Mouse (Mus musculus) inflammation-experienced regulatory T-cells, adult 16 weeks (primary cell): ENCODE measurements around the gene Faah. TPM values are rescaled to one million over a fixed set of nuclear protein-coding genes. Genes with fewer than 3 reads are reported as not detected.

ENCODE experiments used
- polyA plus RNA-seq: library from polyadenylated mRNA; unstranded; fragments of 100-300 nt; shearing (Covaris generic); gene quantifications from one replicate; pipeline ENCODE4 v1.2.1, GENCODE M21; 2017

The Faah gene
- polyA plus RNA-seq, result 147 TPM

DNA sequence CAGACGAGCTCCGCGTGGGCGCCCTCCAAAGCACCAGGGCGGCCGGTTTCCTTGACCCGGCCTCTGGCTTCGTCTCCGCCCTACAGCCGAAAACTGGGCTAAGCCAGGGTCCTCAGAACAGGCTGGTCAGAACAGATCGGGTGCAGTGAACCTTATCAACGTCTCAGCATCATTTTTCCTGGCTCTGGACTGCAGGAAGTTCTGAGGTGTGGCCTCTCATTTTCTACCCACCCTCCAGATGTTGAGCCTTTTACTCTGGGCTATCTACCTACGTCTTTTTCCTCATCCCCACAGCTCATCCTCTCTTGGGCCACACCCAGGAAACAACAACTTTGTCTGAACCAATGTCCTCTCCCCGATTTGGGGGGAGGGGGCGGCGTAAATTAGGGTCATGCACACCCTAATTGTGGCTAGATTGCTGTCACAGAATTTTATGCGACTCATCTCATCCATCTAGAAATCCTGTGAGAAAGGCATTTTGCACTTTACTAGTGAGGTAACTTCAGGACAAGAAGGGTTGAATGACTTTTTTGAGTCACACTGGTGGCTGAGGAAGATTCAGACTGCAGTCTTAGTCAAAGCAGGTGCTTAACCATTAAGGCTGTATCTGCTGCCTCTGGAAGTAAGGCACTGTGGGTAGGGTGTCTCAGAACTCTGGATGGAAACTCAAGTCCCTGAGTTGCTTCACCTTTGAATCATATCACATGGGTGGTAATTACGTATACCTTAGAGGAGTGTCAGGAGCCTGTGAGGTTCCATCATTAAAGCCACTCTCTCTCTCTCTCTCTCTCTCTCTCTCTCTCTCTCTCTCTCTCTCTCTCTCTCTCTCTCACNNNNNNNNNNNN, at the start of gene Faah:
Gene Faah, minus strand, starts transcription at position 25 of the 845 bp plus-strand sequence.

DNA sequence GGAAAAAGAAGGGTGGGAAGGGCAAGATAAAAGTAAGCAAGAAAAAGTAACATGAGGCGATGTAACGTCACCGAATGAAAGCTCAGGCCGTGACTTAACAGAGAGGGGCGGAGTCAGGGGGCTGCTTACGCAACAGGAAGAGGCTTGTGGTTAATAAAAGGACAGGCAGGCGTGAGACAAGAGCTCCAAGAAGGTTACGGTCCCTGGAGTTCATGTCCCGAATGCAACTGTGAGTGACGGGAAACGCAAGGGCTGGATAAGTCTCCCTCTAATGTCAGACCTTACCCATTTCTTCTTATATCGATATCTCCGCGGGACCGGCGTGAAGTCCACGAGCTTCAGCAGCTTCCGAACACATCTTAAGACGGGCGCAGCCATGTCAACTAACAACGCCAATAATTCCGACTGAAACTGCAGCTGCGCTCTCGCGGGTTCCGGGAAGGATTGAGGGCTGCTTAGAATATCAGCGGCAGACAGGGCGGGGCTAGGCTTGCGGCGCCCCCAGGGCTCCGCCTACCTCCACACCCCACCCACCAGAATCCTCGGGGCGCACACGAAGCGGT, 35.8 kb upstream of the Faah start, which contains the start of gene Nsun4:
Gene Nsun4, minus strand, starts transcription at position 478 of the 563 bp plus-strand sequence.

DNA sequence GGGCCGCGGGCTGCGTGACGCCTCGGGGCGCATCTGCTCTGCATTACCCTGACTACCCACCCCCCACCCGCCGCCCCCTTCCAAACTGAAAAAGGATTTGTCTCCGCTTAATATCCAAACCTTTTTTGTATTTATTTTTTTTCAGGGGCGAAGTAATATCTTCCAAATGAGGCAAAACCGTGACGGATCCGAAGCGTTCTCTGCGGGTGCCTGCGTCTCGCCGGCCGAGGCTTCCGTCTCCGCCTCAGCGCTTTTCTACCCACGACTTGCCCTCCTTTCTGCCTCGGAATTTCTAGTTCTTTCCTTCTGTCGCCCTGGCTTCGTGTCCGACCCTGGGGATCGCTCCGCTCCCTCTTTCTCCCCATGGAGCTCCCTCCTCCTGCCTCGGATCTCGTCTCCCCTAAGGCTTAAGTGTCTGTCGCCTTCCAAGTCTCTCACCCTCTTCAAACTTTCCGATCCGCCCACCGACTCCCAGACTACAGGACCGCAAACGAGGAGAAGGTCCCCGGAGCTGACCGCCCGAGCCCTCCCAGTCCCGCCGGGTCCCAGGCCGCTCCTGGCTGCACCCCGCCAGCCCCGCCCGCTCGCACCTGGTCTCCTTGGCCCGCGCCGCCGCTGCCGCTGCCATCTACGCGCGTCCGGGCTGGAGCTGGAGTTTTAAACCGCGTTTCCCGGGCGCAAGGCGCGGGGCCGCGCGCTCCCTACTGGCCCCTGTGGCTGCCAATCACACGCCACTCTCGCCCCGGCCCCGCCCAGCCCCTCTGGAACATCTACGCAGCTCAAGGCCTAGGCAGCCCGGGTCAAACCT, 78.2 kb downstream of the Faah start, which contains the start of gene Dmbx1:
Gene Dmbx1, minus strand, starts transcription at position 632 of the 808 bp plus-strand sequence.

Other genes starting within 250 kb of the Faah start
- gene Tex38, start 236.9 kb downstream of the Faah start, polyA plus RNA-seq, result not detected
- 35.7 TPM for gene Atpaf1, start 233.1 kb downstream of the Faah start, polyA plus RNA-seq
- 27.9 TPM for gene Mob3c, start 189.8 kb downstream of the Faah start, polyA plus RNA-seq
- 79.2 TPM for gene Mknk1, start 178.7 kb downstream of the Faah start, polyA plus RNA-seq
- not detected for gene Kncn, start 133.5 kb downstream of the Faah start, polyA plus RNA-seq
- gene 6430628N08Rik, start 127.3 kb downstream of the Faah start, polyA plus RNA-seq, result not detected
- not detected for gene Dmbx1, start 78.0 kb downstream of the Faah start, polyA plus RNA-seq
- 35.6 TPM for gene Nsun4, start 36.0 kb upstream of the Faah start, polyA plus RNA-seq
- 446 TPM for gene Uqcrh, start 57.1 kb upstream of the Faah start, polyA plus RNA-seq
- gene Lrrc41, start 57.3 kb upstream of the Faah start, polyA plus RNA-seq, result 49.2 TPM
- 5.9 TPM for gene Rad54l, start 105.8 kb upstream of the Faah start, polyA plus RNA-seq
- gene Pomgnt1, start 105.9 kb upstream of the Faah start, polyA plus RNA-seq, result 10.6 TPM
- gene Lurap1, start 133.4 kb upstream of the Faah start, polyA plus RNA-seq, result 0.90 TPM
- not detected for gene Tspan1, start 149.7 kb upstream of the Faah start, polyA plus RNA-seq
- not detected for gene 1700042G07Rik, start 155.4 kb upstream of the Faah start, polyA plus RNA-seq
- not detected for gene Gm49337, start 155.5 kb upstream of the Faah start, polyA plus RNA-seq
- 4.8 TPM for gene Pik3r3, start 203.7 kb upstream of the Faah start, polyA plus RNA-seq